Mouse (Mus musculus) C2C12 (cell line): ENCODE measurements around the gene Frmpd4. TPM values are rescaled to one million over a fixed set of nuclear protein-coding genes. Genes with fewer than 3 reads are reported as not detected.
A peak's percentile ranks its signal among the peaks of the same experiment; 100 is the strongest.

ENCODE experiments used
- H3K27me3 ChIP-seq: one replicate; pipeline ENCODE4 v1.6.1; 2011; ENCODE audit not compliant: control insufficient read depth, insufficient read depth, insufficient read length
- H3K36me3 ChIP-seq: one replicate; pipeline ENCODE4 v1.6.1; 2011; ENCODE audit not compliant: control insufficient read depth, insufficient read depth
- H3K4me3 ChIP-seq: one replicate; pipeline ENCODE4 v1.5.1; 2011; ENCODE audit warnings: mild to moderate bottlenecking, control low read depth; ENCODE audit not compliant: poor library complexity, insufficient read depth, severe bottlenecking
- H3K79me2 ChIP-seq: one replicate; pipeline ENCODE4 v1.6.1; 2011; ENCODE audit not compliant: control insufficient read depth, insufficient read depth
- H3K79me3 ChIP-seq: one replicate; pipeline ENCODE4 v1.6.1; 2011; ENCODE audit warnings: low read depth, control low read depth
- H3ac ChIP-seq: one replicate; pipeline ENCODE3; 2011; ENCODE audit warnings: low read depth; ENCODE audit not compliant: control insufficient read depth, insufficient read length
- CEBPB ChIP-seq: IDR thresholded peaks from one replicate; pipeline ENCODE4 v1.6.1; 2011; ENCODE audit warnings: low read depth, mild to moderate bottlenecking, control low read depth, moderate library complexity
- CTCF ChIP-seq: IDR thresholded peaks from one replicate; pipeline ENCODE4 v1.5.1; 2011; ENCODE audit not compliant: control insufficient read depth, insufficient read depth, insufficient read length
- FOSL1 ChIP-seq: IDR thresholded peaks from one replicate; pipeline ENCODE4 v1.8.0; 2011; ENCODE audit warnings: mild to moderate bottlenecking, low read length; ENCODE audit not compliant: poor library complexity, insufficient read depth, severe bottlenecking
- MAX ChIP-seq: IDR thresholded peaks from one replicate; pipeline ENCODE4 v1.6.1; 2011; ENCODE audit warnings: mild to moderate bottlenecking, control low read depth
- MYOD1 ChIP-seq: IDR thresholded peaks from one replicate; pipeline ENCODE4 v1.6.1; 2011; ENCODE audit warnings: low read depth; ENCODE audit not compliant: control insufficient read depth, insufficient read length
- MYOG ChIP-seq: IDR thresholded peaks from one replicate; pipeline ENCODE4 v1.6.1; 2011; ENCODE audit not compliant: control insufficient read depth, insufficient read length; ENCODE audit errors: extremely low read depth
- USF1 ChIP-seq: IDR thresholded peaks from one replicate; pipeline ENCODE4 v1.6.1; 2011; ENCODE audit warnings: low read depth, mild to moderate bottlenecking, control low read depth, moderate library complexity
- polyA plus RNA-seq: library from polyadenylated mRNA; unstranded; fragments of >200 nt; fragmentation: generic; extraction: Trizol; gene quantifications from one replicate; pipeline ENCODE4 v1.2.1, GENCODE M21; 2012; ENCODE audit warnings: missing spikeins

Frmpd4 gene
- polyA plus RNA-seq, 1 experiment, result 0.04 TPM

DNA sequence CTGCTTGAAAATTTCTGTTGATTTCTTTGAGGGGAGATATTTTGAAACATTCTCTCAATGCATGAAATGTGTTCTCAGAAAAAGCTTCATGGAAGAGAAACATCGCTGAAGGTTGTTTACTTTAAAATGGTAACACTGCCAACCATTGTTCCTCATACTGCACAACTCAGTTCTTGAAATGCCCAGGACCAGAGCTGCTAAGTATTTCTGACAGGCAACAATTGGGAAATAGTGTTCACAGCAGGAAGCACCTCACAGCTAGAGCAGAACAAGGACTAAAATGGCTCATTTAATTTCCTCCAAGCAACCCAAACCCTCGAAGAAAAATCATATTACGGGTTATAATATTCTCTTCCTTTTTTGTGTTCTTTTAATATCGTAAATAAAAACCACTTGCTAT lies 1054.5 kb downstream of the Frmpd4 start:
- H3K27me3 ChIP-seq, result no peaks in the 10 kb centered on the region

DNA sequence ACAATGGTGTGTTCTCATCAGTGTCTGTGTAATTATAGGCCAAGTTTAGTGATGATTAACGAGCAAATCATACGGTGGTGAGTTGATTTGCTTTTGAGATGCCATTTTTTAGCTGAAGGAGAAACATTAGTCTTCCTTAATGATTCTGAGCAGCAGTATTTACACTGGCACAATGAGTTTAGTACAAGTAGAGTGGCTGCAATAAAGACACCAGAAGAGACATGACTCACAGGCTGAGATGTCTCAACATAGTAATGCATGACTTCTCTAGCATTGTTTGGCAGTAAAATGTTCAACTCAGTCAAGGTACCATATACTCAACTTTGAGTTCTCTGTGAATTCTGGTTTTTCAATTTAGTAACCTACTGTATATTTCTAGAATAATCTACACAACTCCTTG lies 1058.6 kb downstream of the Frmpd4 start:
- no peak for TF ChIP-seq FOSL1
- no peak for TF ChIP-seq MYOD1
- no peak for TF ChIP-seq MAX
- no peak for TF ChIP-seq CEBPB
- TF ChIP-seq MYOG, result no peak
- TF ChIP-seq CTCF, result no peak
- TF ChIP-seq USF1, result no peak
- Histone ChIP-seq H3K4me3 (no peak overlapping the region), H3K79me2 (no peaks in the 10 kb centered on the region), H3K36me3 (no peaks in the 10 kb centered on the region), H3K79me3 (no peaks in the 10 kb centered on the region), H3K27me3 (no peaks in the 10 kb centered on the region), H3ac (no peak overlapping the region)

More for the DNA sequence above, 1054.5 kb downstream of the Frmpd4 start:
- Histone ChIP-seq H3K79me3 (no peaks in the 10 kb centered on the region), H3K4me3 (no peak overlapping the region), H3K36me3 (no peaks in the 10 kb centered on the region), H3ac (no peak overlapping the region), H3K79me2 (no peaks in the 10 kb centered on the region)
- TF ChIP-seq CTCF (no peak), CEBPB (no peak), MYOD1 (no peak), MAX (no peak), USF1 (no peak), FOSL1 (no peak), MYOG (no peak)

DNA sequence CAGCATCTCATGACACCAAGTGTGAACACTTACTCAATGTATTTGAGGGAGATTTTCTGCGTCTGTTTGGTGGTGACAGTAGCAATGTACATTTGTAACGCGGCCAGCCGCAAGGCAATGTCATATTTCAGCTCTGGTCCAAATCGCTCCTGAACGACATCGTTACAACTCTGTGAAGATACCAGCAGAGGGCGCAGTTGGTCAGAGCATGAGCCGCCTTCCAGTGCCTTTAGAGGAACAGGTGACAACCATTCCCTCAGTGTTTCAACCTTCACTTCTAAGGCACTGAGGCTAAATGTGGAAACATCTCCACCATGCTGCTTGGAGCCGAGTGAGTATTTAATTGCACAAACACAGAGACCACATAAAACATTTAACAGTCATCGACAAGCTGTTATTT lies 1079.3 kb downstream of the Frmpd4 start:
- Histone ChIP-seq H3K79me3 (no peaks in the 10 kb centered on the region), H3ac (no peak overlapping the region), H3K79me2 (no peaks in the 10 kb centered on the region), H3K4me3 (no peak overlapping the region), H3K36me3 (no peaks in the 10 kb centered on the region), H3K27me3 (no peaks in the 10 kb centered on the region)
- TF ChIP-seq CTCF (peak; percentile 49), FOSL1 (no peak), CEBPB (no peak)

- H3K4me3 ChIP-seq, result no peak overlapping the region
- H3K27me3 ChIP-seq, result no peaks in the 10 kb centered on the region
- H3K79me3 ChIP-seq, result no peaks in the 10 kb centered on the region
Observed at GRCm38 (mm10) chrX:167492265-167492664, 1084.8 kb downstream of the Frmpd4 start.

GRCm38 (mm10) chrX:167491589-167492207 lies 1085.3 kb downstream of the Frmpd4 start:
- Histone ChIP-seq H3K79me2 (no peaks in the 10 kb centered on the region), H3K27me3 (no peaks in the 10 kb centered on the region), H3K36me3 (no peaks in the 10 kb centered on the region), H3K4me3 (no peak overlapping the region), H3K79me3 (no peaks in the 10 kb centered on the region), H3ac (no peak overlapping the region)
- TF ChIP-seq FOSL1 (no peak), MAX (no peak), USF1 (no peak), MYOG (no peak), CEBPB (no peak), CTCF (no peak)

More at GRCm38 (mm10) chrX:167492265-167492664, 1084.8 kb downstream of the Frmpd4 start:
- no peaks in the 10 kb centered on the region for H3K79me2 ChIP-seq
- no peak overlapping the region for H3ac ChIP-seq
- no peaks in the 10 kb centered on the region for H3K36me3 ChIP-seq
- no peak for TF ChIP-seq MYOG

DNA sequence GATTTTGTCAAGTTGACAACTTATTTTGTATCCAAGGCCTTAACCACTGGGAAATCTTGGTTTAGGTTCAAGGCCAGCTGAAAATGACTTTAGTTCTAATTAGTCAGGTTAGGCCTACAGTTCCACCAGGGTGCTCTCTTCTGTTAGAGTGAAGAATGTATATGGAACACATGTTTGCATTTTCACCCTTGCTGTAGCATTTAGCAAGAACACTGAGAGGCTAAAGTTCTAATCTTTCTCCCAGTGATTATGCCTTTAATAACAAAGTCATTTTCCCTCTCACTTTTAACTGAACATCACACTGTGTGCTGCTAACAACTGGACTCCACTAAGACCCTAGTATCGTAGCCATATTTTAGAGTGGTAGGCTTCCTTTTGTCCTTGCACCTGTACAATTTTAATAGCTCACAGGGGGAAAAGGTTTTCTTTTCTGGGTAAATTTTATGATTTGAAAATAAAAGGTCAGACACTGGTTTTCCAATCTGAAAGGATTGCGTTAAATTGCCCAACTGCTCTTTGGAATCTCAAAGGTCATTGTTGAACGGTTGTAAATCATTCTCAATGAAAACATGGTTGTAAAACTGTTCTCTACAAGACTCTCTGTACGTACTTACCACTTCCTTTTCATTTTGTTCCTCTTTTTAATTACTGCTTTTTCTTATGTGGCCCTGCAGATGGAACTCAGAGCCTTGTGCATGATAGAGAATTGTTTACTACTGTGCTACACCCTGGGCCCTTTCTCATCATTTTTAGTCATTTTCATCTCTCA lies 1093.4 kb downstream of the Frmpd4 start:
- Histone ChIP-seq H3K36me3 (no peaks in the 10 kb centered on the region), H3K79me2 (no peaks in the 10 kb centered on the region), H3ac (no peak overlapping the region), H3K27me3 (no peaks in the 10 kb centered on the region), H3K4me3 (no peak overlapping the region), H3K79me3 (no peaks in the 10 kb centered on the region)
- TF ChIP-seq MYOG, result no peak
- TF ChIP-seq MYOD1, result no peak
- TF ChIP-seq FOSL1, result no peak
- no peak for TF ChIP-seq CEBPB
- no peak for TF ChIP-seq MAX
- no peak for TF ChIP-seq USF1
